Mouse (Mus musculus) olfactory bulb, adult 2 months (tissue): ENCODE data around the gene Gpa33.

ENCODE experiments used
- CTCF ChIP-seq: fragments of 200-500 bp; IDR thresholded peaks from 2 replicates; pipeline ENCODE4 v1.5.1; 2012; ENCODE audit warnings: low read depth, mild to moderate bottlenecking, low read length, moderate library complexity; ENCODE audit not compliant: insufficient read depth
- POLR2A ChIP-seq: fragments of 200-500 bp; IDR thresholded peaks from 2 replicates; pipeline ENCODE4 v1.6.1; 2012; ENCODE audit warnings: mild to moderate bottlenecking, low read depth, low read length, moderate library complexity; ENCODE audit not compliant: insufficient read depth

GRCm38 (mm10) chr1:166127719-166128118 lies 2.3 kb upstream of the Gpa33 start, which contains the start of gene Dusp27:
- no peak for TF ChIP-seq CTCF
- no peak for TF ChIP-seq POLR2A
